Mouse (Mus musculus) ovary, postnatal 14 days (tissue): ENCODE measurements around the gene Cckar.
"Not testable (repeated sequence)": the region's sequence is repeated elsewhere in the genome, so short reads cannot be mapped to it uniquely, and the experiment has no call there.

Source experiments
- DNase-seq: peaks from one replicate; pipeline ENCODE4 v3.0.0; 2022; ENCODE audit warnings: low spot score

The Cckar gene

GRCm38 (mm10) chr5:53707235-53708177 lies at the start of gene Cckar:
Gene Cckar (minus strand): TSS chr5:53707705.
- DNase-seq: no peak

- no peak for DNase-seq
Measured at GRCm38 (mm10) chr5:53744061-53744460, 36.6 kb upstream of the Cckar start.

DNA sequence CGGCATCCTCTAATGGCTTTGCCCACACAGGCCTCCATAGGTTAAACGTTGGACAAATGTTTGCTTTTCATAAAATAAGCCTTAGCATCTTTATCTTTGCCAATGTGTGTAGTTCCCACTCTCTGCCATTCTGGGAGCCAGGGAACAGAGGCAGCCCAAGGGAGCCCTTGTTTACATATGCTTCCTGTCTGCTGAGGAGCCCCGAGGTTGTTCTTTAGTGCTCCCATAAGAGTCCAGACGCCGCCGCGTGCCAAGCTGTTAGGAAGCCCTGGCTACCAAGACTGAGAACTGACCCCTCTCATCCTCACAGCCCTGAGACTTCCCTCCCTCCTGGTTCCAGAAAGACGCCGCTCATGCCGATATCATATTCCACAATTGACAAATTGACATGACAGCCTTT lies 25.4 kb upstream of the Cckar start:
- no peak for DNase-seq

- DNase-seq: no peak
Measured at GRCm38 (mm10) chr5:53727606-53728005, 20.1 kb upstream of the Cckar start.

DNA sequence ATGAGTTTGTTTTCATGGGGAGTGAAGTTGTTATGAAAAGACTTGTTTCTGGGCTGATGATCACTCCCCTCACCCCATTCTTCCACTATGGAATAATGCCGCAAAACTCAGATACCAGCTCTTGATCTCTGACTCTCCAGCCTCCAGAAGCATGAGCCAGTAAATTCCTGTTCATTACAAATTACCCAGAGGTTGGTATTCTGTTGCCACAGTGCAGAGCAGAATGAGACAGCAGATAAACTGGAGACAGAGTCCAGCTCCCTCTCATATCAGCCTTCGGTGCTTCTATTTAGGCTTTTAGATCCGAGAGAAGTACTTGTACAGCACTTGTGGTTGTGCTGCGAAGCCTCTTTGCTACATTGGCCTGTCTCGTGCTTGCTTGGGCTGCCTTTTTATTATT lies 18.5 kb upstream of the Cckar start:
- no peak for DNase-seq

DNA sequence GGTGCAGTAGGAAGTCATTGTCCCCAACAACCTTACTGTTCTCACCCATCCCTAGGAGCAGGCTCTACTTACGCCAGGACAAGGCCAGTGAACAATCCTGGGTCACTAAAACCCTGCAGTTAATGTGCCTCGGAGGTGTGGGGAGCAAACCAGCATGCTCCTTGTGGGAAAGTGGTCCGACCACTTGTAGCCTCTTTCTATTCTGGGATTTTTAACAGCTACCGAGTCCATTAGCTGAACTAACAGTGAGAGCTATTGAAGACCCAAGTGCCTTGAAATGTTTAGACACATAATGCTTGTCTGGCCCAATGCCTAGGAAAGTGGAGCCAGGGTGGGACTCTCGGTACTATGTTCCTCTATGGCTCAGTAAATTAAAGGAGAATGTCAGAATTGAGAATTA lies 9.0 kb upstream of the Cckar start:
- DNase-seq: no peak

DNA sequence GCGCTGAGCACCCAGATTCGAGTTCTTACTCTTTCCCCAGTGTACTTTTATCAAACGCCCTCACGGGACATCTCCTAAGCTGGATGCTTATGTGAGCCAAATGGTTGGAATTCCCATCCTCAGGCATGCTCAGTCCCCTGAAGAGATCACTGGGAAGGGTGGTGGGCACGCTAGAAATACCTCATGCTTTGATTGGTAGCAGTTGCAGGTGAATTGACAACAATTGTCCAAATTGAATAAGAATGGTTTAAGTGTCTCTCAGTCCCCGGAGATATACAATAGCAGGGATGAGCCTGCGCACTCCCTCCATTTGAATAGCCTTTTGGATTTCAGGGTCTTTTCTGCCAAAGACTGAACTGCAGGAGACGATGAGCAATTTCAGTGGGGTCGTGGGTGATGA lies 3.8 kb upstream of the Cckar start:
- no peak for DNase-seq

DNA sequence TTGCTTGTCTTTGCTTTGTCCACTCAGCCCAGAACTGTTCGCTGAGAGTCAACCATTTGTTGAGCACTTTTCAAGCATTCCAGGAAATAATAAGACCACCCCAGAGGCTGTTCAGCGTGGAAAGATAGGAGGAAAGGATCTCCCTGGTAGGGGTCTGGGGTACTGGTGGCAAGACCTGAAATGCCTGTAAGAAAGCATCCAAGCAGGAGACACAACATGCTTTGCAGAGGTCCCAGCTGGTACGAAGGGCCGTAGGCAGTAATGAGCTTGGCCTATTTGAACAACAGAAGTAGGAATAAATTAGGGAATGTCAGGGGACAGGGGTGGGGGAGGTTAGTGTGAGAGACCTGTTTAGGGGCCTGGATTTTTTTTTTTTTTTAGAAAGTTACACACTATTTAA lies 686 bp upstream of the Cckar start:
- no peak for DNase-seq

DNA sequence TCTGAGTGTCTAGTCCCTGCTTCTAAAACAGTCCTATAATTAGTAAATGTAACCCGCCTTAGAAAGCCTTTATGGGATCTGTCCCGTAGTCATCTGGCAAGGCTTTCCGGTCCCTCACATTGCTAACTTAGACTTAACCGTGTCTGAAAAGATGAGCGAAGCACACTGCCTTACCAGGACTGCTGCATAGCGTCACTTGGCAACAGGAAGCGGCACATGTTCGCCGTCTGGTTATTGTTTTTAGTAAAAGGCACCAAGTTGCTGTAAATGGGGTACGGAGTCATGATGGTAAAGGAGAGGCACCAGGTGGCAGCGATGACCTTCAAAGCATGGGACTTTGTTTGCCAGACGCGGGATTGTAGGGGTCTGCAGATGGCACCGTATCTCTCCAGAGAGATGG lies 4.8 kb downstream of the Cckar start:
- DNase-seq: no peak

GRCm38 (mm10) chr5:53697794-53698193 lies 9.7 kb downstream of the Cckar start:
- no peak for DNase-seq

DNA sequence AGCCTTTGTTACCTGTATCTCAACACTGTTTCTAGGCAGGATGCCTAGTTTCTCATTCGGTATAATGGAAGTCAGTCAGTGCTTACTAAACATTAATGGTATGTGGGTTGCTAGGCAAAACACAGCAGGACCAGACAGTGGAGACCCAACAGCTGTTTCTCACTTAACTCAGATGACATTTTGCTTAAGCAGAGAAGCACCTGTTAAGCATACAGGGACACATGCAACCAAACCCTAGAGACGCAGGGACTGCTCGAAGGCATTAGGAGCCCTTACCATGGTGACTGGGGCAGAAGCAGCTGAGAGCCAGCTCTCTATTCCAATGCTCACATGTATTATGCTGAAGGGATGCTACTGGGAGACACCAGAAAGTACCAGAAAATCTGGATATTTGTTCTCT lies 10.8 kb downstream of the Cckar start:
- no peak for DNase-seq

DNA sequence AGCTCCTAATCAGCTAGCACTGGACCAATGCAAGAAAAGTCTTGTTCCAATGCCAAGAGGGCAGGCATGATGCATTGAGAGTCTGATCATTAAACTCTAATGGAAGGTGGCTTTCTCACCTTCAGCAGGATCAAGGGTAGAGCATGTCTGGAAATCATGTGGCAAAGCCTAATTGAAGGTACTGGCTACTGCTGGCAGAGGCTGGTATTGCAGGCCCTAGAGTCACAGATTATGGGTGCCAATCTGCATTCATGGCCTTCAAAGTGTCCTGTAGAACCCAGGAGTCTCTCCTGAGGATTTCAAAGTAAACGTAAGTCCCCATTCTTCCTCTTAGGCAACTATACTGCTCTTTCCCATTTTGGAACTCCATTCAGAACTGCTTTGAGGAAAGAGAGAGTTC lies 14.8 kb downstream of the Cckar start:
- no peak for DNase-seq

DNA sequence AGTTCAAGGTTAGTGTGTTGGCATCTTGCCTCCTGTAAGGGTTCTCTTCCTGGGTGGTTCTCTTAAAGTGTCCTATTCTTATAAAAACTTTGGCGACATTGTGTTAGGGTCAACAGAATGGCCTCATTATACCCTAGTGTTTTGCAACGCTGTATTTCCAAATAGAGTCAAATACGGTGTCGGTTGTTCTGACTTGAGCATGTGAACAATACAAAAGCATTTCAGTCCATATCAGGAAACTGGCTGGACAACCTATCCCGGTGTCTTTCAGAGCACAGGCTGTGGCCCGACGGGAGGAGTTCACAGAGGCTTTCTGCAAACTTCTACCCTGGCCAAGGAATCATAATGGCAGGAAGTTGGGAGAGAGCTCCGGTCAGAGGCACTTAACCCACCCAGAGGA lies 15.4 kb downstream of the Cckar start:
- DNase-seq: no peak

DNA sequence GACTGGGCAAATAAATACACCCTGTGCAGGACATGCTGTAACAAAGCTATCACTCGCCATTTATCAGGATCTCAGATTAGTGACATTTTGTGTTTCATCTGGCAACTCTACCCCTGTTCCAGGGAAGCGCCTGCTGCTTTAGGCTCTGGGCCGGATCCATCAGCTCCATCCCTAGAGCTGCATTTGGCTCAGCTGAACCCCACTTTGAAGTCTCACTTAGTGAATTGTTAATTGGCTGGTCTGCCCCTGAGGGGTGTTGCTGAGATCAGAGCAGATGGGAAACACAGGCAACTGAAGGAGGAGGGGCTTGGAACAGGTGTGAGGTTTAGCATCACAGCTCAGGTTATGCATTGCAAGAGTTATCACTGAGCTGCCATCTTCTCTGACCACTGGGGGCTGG lies 15.9 kb downstream of the Cckar start:
- DNase-seq: no peak

DNA sequence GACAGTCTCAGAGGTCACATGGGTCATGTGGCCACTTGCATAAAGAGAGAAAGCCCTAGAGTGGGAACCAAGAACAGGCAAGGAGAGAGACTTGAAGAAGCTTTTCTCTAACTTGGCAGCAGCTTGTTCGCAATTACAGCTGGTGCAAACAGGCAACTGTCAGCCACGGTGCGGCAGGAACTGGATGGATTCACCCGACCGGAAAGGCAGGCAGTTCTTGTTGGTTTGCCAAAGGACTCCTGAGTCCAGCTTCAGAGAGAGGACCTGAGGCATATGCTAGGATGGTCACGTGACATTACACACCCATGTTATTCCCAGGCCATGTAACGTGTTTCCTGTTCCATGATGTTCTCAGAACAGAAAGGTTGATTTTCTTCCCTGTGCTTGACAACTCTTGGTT lies 19.2 kb downstream of the Cckar start:
- DNase-seq: no peak

GRCm38 (mm10) chr5:53686379-53686778 lies 21.1 kb downstream of the Cckar start:
- DNase-seq: no peak

DNA sequence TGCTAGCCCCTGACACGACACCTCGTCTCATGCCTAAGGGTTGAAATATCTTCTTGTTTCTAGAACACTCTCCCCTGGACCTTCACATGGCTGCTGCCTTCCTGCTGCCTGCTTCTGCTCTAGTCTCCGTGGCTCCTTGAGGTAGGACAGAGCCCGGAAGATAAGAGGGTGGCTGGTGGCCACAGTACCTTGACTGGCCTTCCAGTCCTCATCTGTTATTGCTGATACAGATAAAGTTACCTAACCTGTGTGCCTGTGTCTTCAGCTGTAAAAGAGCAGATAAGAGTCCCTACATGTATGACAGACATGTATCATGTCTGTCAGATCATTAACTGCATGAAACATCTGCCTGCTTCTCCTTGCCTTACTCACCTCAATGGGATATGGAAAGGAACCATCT lies 21.9 kb downstream of the Cckar start:
- DNase-seq: no peak

- no peak for DNase-seq
Measured at GRCm38 (mm10) chr5:53684417-53684816, 23.1 kb downstream of the Cckar start.

DNA sequence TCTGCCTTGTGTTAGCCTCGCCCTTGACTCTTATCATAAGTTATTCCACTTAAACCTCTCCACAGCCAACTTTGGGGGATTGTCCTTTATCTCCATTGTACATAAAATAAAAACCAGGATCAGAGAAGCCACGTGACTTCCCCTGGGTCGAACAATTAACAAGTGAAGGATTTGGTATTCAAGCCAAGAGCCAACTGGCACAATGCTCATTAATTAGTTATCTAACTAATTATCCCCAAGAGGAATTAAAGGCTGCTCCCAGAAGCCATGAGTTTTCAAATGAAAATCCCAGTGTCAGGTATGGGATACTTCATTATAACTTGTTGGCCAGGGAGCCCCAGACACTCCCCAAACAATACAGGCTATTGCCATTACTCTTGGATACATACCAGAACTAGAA lies 23.6 kb downstream of the Cckar start:
- DNase-seq: no peak

DNA sequence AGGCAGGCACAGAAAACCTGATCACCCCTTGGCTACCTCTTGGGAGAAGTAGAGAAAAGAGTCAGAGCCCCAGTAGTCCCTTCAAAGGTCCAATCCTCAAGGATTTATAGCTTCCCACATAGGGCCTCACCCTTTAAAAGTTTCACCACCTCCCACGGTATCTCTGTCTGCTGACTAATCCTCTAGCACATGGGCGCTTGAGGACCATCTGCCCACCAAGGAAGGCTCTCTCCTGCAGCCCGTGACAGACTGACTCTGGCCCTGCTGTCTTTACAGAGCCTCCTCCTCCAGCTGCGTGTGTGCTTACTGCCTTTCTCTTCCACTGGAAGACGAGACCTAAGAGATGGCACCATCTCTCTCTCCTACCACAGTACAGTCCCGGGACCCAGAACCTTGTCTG lies 27.9 kb downstream of the Cckar start:
- DNase-seq: no peak

- DNase-seq: no peak
Measured at GRCm38 (mm10) chr5:53678036-53678767, 29.3 kb downstream of the Cckar start.

- no peak for DNase-seq
Measured at GRCm38 (mm10) chr5:53676671-53677070, 30.8 kb downstream of the Cckar start.

GRCm38 (mm10) chr5:53673493-53674150 lies 33.9 kb downstream of the Cckar start:
- DNase-seq: not testable (repeated sequence)
